Mouse (Mus musculus) thymus, postnatal 10 days (tissue): ENCODE data around the gene Gm11939.
"Not testable (repeated sequence)": the region's sequence is repeated elsewhere in the genome, so short reads cannot be mapped to it uniquely, and the experiment has no call there.

Experiments
- DNase-seq, 2 experiments: peaks; one replicate each; pipeline ENCODE4 v3.0.0; 2021; ENCODE audit warnings: low spot score in 2 of 2

Gene Gm11939

GRCm38 (mm10) chr11:99559366-99559765 is at the start of gene Gm11939:
Gene Gm11939 (minus strand): TSS chr11:99559466.
- DNase-seq, result no peak

DNA sequence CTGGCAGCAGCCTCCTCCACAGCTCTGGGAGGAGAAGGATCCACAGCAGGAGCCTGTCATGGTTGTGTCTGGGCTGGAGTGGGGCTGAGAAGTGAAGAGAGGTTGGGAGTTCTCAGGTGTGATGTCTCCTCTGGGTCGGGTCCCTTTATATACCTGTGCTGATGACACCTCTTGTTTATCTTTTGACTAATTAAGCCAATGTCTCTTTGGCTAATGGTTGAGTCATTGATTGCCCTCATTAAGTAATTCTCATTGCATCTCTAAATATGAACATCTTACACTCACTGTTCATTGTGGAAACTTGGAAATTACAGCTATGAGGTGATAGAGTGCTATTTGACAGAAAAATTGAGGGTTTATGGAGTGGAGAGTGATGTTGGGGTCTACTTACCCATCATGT is 43.9 kb upstream of the Gm11939 start, which contains the start of gene Gm11938:
TSS of gene Gm11938 (minus strand) at position 101 of the 400 bp plus-strand sequence.
- not testable (repeated sequence) for DNase-seq

GRCm38 (mm10) chr11:99597742-99598141 is 38.5 kb upstream of the Gm11939 start, which contains the start of gene Krtap9-3:
Gene Krtap9-3 (minus strand): TSS chr11:99598105.
- not testable (repeated sequence) for DNase-seq

- DNase-seq, result no peak
Observed at GRCm38 (mm10) chr11:99590981-99591380, 31.7 kb upstream of the Gm11939 start, which contains the start of gene Krtap1-3. Gene Krtap1-3 (minus strand): TSS chr11:99591339.

- no peak for DNase-seq
Observed at GRCm38 (mm10) chr11:99585096-99585495, 25.8 kb upstream of the Gm11939 start.

- DNase-seq, result no peak
Observed at GRCm38 (mm10) chr11:99583245-99583704, 24.0 kb upstream of the Gm11939 start, which contains the start of gene Krtap1-4. Gene Krtap1-4 (minus strand): TSS chr11:99583654.

- no peak for DNase-seq
Observed at GRCm38 (mm10) chr11:99581564-99581963, 22.3 kb upstream of the Gm11939 start.

GRCm38 (mm10) chr11:99581051-99581450 is 21.8 kb upstream of the Gm11939 start:
- DNase-seq, result no peak

DNA sequence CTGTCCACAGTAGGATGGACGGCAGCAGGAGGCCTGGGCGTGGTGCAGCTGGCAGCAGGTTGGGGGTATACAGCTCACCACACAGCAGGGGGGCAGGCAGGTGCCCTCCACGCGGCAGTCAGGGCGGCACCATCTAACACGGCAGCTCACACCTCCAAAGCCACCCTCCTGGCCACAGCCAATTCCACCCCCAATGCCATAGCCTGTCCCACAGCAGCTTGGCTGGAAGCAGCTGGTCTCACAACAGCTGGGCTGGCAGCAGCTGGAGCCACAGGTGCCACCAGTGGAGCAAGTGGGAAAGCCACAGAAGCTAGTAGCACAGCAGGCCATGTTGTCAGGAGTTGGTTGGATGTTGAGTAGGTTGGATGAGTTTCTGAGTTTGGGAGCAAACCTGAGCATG is 21.4 kb upstream of the Gm11939 start, which contains the start of gene Krtap1-5:
TSS of gene Krtap1-5 (minus strand) at position 381 of the 400 bp plus-strand sequence.
- no peak for DNase-seq

DNA sequence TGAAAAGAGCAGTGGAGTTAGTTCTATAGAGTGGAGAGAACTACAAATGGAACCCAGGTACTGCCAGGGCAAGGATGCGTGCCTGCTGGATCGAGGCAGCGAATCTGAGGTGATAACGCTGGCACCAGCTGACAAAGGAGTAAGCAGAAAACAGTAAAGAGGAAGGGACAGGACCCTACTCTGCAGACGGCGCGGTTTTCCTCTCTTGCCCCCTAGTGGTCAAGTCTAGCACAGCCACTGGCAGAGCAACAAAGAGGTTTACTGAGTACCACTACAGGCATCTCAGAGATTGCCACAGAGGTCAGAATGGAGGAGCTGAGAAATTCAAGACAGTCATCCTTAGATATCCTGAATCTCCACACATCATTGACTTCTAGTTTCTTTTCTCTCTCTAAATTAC is 14.8 kb upstream of the Gm11939 start:
- peak; percentile 23 to 65 for DNase-seq

DNA sequence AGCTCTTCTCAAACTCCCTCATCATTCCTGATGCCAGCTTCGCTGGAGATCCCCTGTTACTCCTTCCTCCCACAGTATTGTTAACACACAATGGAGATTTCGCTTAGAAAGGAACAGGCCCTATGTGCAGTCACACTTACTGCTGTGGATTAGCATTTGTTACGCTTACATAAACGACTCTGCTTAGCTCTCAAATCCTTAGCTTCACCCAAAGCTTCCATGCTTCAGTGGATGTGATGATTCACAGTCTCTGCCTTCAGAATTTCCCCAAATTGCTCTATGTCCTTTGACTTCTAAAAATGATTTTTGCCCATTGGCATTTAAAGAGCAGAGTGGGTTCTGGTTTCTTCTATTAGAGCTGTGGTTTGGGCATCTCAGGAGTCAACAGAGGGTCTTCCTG is 13.9 kb upstream of the Gm11939 start:
- no peak for DNase-seq

DNA sequence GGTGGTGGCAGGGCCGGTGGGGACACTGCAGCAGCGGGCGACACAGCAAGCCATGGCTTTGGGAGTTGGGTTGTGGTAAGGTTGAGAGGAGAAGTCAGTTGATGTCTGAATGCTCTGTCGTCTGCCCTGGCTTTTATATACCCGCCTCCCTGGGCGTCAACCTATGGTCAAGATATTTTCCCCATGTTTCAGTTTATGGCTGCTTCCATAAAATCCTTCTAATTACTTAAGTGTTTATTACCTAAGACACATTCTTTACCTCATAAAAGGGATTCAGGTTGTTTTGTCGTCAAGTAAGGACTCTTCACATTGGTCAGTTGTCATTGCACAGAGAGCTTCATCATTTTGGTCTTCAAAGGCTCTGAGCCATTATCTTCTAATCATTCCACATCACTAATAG is 7.3 kb upstream of the Gm11939 start, which contains the start of gene Krtap3-1:
TSS of gene Krtap3-1 (minus strand) at position 101 of the 400 bp plus-strand sequence.
- DNase-seq, result no peak

- DNase-seq, result no peak
Observed at GRCm38 (mm10) chr11:99562580-99562979, 3.3 kb upstream of the Gm11939 start.

DNA sequence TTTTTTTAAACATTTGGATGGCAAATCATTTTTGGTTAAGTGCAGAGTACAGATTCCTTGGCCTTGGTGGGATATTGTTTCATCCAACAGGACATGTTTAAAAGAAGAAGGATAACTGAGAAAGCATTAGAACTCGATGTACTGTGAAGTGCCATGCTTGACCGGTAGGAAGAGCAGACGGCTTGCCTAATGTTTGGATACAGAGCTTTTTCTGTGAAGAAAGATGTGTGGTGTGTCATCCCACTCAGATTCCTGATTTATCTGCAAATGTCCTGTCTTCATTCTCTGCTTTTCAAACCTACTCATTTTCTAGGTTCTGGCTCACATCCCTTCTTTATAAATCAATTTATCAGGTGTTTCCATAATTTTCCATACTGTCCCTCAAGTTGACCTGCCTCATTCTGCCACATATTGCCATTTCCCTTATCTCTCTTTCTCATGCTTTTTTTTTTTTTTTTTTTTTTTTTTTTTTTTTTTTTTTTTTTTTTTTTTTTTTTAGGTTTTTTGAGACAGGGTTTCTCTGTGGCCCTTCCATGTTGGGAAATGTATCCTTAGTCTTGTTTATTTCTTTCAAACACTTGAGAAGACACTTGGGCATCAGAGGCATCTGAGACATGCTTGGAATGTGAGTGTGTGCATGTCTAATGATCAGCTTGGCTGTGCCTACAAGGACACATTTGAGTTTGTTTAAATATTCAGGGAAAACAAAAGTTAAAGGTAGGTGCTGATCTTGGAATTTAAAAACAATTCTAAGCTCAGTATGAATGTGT is 1.1 kb downstream of the Gm11939 start:
- no peak for DNase-seq

DNA sequence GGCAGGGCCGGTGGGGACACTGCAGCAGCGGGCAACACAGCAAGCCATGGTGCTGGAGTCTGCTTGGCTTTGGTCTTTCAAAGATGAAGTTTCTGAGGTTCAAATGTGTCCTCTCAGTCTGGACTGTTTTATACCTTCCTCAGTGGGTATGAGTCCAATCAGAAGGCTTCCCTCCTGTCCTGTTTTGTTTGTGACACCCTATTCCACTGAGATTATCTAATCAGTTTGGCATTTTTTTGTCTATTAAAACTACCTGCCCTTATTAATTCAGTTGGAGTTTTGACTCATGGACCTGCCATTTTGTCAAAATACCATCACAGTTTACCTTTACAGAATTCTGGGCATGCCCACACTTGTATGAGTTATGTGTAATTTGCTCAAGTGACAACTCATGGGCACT is 2.5 kb downstream of the Gm11939 start, which contains the start of gene Krtap3-2:
TSS of gene Krtap3-2 (minus strand) at position 101 of the 400 bp plus-strand sequence.
- DNase-seq, result no peak

DNA sequence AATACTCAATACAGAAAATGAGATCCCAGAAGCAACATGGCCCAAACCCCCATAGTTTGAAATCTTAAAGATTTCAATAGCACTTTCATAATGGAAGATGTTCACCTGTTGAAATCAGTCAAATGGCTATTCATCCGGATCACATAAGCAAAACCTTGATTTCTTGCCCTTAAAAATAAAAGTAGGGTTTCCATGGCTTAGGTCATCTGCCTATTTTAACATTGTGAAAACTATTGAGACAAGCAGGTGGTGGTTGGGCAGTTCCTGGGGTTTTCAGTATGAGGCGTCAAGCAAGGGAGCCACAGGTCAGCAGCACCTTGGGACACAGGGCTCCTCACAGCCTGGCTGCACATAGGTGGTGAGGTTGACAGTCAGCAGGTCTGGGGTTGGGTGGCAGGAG is 3.1 kb downstream of the Gm11939 start:
- DNase-seq, result no peak

DNA sequence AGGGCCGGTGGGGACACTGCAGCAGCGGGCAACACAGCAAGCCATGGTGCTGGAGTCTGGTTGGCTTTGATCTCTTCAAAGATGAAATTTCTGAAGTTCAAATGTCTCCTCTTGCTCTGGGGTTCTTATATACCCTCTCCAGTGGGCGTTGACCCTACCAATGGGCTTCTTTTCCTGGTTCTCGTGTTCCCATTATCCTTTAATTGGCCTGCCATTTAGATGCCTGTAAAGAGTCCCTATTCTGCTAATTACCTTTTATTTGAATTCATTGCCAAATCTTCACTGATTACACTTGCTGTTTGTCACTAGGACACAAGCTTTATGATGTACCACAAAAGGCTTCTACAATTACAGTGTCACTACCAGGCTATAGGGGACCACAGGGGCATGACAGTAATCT is 8.5 kb downstream of the Gm11939 start, which contains the start of gene Krtap3-3:
TSS of gene Krtap3-3 (minus strand) at position 101 of the 400 bp plus-strand sequence.
- DNase-seq, result no peak

DNA sequence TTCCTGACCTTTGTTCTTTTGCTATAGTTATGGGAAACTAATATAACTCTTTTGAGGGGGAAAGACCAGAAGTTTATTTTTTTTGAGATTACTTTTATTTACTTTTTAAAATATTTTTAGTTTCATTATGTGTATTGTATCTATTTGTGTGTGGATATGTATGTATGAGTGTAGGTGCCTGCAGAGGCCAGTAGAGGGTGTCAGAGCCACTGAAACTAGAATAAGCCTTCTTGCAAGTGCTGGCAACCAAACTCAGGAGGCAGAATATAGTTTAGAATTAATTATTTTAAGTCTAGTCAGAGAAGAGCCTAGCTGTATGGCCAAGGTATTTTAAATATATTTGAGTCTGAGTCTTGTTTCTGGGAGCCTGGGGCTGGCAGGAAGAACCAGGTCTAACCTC is 11.4 kb downstream of the Gm11939 start:
- no peak for DNase-seq

DNA sequence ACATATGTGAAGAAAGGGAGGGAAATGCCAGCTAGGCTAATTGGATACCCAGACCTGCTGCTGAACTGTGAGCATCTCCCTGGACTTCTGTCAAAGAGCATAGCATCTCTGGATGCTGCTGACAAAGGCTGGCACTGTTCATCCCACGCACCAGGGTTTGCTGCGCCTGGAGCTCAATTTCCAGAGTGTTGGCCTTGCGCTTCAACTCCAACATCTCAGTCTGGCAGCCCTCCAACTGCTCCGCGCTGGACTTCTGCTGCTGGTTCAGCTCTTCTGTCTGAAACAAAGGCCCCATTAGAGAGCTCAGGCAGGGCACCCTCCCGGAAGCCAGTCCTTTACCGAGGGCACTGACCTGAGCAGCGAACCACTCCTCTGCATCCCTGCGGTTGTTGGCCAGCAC is 19.5 kb downstream of the Gm11939 start:
- DNase-seq, result no peak

GRCm38 (mm10) chr11:99521288-99521860 is 37.9 kb downstream of the Gm11939 start, which contains the start of gene Krt39:
Gene Krt39 (minus strand): TSS chr11:99521338.
- DNase-seq, result no peak

- DNase-seq, result no peak
Observed at GRCm38 (mm10) chr11:99514098-99514497, 45.2 kb downstream of the Gm11939 start.
